Mouse (Mus musculus) adrenal gland, postnatal 4 days (tissue): Measurements from ENCODE around the gene Haspin. TPM values are rescaled to one million over a fixed set of nuclear protein-coding genes. Genes with fewer than 3 reads are reported as not detected.
"Not testable (repeated sequence)": the region's sequence is repeated elsewhere in the genome, so short reads cannot be mapped to it uniquely, and the experiment has no call there.

Experiments
- DNase-seq, 2 experiments: peaks; one replicate each; pipeline ENCODE4 v3.0.0; 2021 to 2022; ENCODE audit warnings: low spot score in 2 of 2, mixed read lengths in 2 of 2
- total RNA-seq, 2 experiments: library from RNA; stranded (reverse); gene quantifications; 2 replicates each; pipeline ENCODE4 v1.2.3; 2021

The Haspin gene
- total RNA-seq, 2 experiments from 2014 or later: 4.6 to 5.9 TPM

GRCm38 (mm10) chr11:73146026-73146974 is 8.2 kb upstream of the Haspin start:
- no peak for DNase-seq

DNA sequence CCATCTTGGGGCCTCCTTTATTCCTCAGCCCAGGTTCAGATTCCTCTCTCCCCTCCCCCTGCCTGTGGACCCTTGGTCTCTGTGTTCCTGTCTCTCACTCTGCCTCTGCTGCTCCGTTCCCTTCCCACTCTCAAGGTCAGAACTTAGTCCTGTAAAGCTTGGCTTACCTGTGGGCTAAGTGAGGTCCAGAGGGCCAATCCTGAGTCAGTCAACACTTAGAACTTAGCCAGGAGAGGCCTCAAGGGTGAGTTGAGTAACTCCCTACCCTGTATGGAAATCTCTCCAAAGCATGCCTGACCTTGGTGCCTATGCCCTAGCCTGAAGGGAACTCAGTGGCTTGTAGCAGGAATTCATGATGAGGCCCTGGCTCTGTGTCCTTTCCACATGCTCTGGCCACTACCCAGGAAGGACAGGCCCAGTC is 6.2 kb upstream of the Haspin start:
- DNase-seq: no peak

DNA sequence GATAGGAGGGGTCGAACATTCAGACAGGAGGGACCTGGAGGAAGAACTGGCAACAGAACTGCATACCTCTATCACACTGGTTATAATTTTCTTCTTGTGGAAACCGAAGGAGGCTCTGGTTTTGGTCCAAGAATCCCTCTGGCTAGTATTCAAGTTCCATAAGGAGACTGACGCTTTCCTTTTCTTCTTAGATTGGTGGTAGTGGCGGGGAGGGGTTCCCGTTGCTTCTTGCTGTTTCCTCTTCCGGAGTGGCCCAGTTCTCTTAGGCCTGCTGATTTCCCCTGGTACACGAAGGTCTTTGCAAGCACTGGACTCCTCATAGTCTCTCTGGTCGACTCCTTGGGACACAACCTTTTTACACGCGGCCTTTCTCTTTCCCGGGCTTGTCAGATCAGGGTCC is 978 bp downstream of the Haspin start:
- DNase-seq: no peak

GRCm38 (mm10) chr11:73136587-73136986 is 1.5 kb downstream of the Haspin start:
- no peak for DNase-seq

DNA sequence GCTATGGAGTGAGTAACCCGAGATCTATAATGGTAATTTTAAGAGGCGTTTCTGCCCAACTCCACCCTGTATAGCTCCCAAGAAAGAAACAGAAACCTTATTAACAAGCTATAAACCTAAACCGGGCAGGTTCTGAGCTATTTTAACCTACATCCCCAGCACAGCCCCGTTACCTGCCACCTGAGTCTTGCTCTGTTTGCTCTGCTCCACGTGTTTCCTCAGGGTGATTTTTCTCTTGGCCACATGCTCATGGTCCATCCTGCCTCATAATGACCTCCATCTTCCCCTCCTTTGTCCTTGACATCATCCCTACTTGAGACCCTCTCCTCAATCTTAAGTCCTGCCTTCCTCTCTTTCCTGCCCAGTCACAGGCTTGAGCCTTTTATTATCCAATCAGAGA is 3.9 kb downstream of the Haspin start:
- DNase-seq: no peak

- no peak for DNase-seq
These were observed 5.1 kb downstream of the Haspin start for GRCm38 (mm10) chr11:73132999-73133398.

- DNase-seq: no peak
These were observed 7.1 kb downstream of the Haspin start for GRCm38 (mm10) chr11:73131020-73131419.

- no peak for DNase-seq
These were observed 11.6 kb downstream of the Haspin start for GRCm38 (mm10) chr11:73126495-73126894.

- no peak for DNase-seq
These were observed 26.7 kb downstream of the Haspin start for GRCm38 (mm10) chr11:73111414-73111813.

DNA sequence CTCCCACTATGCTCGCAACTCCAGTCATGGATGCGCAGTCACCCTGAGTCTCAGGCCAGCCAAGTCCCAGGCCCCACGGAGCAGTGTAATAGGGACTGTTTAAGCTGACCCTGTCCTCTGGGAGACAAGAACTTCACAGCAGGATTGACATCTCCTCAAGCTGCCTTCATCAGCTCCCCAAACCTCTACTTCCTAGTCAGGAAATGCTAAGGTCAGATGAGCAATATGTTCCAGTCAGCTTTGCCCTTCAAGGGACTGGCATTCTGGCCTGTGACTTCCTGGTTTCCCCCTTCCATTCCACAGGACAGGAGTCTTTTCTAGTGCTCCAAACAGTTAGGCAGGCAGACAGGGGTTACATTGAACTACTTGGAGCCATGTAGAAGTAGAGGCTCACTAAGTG is 28.2 kb downstream of the Haspin start:
- no peak for DNase-seq

DNA sequence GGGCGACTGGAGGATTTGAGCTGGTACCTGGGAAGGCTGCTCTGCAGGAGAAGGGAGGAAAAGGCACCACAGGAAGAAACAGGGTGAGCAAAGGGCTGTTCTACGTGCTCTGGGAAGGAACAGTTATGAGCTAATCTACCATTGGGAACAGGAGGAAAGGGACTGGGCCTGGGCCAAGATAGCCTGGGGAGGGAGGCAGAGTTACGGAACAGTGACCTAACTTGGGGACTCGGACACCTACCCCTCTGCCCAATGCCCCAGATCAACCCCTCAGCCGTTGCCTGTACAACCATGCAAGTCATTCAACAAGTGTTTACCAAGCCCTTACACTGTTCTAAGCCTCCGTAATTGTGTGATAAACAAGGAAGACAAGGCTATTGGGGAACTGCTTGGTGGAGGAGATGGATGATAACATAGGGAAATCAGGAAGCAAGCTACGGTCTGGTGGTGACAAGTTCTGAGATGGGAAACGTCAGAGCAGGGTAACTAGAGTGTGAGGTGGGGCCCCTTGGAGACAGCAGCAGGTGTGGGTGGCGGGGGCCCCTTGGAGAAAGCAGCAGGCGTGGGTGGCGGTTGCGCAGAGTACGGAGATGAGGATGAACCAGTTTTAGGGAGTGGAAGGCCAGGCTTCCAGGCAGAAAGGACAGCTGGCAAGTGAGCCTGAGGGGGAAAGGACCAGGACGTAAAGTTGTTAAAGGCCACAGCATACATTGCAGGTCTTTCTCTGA is 29.0 kb downstream of the Haspin start:
- no peak for DNase-seq

- DNase-seq: no peak
These were observed 29.7 kb downstream of the Haspin start for GRCm38 (mm10) chr11:73108195-73108897.

DNA sequence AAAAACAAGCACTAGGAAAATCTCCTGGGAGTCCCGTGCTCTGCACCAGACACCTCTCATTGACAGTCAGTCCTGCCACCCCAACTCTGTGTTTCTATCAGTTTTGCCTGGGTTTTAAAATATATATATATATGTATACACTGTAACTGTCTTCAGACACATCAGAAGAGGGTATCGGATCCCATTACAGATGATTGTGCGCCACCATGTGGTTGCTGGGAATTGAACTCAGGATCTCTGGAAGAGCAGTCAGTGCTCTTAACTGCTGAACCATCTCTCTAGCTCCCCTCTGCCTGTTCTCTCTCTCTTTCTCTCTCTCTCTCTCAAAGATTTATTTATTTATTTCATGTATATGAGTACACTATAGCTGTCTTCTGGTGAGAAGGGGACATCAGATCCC is 30.7 kb downstream of the Haspin start:
- not testable (repeated sequence) for DNase-seq

- DNase-seq: no peak
These were observed 32.8 kb downstream of the Haspin start for GRCm38 (mm10) chr11:73105246-73105645.

- DNase-seq: no peak
These were observed 36.8 kb downstream of the Haspin start for GRCm38 (mm10) chr11:73101308-73101707.

- DNase-seq: no peak
These were observed 37.9 kb downstream of the Haspin start for GRCm38 (mm10) chr11:73099976-73100750.

DNA sequence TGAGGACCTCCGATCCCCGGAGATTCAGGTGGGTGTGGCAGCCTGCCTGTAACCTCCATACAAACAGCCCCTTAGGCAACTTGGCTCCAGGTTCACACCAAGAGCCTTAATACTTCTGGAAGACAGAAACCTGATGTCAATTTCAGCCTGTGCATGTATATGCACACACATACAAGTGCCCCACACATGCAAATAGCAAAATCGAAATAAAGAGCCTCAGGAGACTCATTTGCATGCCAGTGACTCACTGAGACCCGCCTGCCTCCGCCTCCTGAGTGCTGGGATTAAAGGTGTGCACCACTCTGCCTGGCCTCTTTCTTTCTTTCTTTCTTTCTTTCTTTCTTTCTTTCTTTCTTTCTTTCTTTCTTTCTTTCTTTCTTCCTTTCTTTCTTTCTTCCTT is 39.2 kb downstream of the Haspin start:
- DNase-seq: no peak

DNA sequence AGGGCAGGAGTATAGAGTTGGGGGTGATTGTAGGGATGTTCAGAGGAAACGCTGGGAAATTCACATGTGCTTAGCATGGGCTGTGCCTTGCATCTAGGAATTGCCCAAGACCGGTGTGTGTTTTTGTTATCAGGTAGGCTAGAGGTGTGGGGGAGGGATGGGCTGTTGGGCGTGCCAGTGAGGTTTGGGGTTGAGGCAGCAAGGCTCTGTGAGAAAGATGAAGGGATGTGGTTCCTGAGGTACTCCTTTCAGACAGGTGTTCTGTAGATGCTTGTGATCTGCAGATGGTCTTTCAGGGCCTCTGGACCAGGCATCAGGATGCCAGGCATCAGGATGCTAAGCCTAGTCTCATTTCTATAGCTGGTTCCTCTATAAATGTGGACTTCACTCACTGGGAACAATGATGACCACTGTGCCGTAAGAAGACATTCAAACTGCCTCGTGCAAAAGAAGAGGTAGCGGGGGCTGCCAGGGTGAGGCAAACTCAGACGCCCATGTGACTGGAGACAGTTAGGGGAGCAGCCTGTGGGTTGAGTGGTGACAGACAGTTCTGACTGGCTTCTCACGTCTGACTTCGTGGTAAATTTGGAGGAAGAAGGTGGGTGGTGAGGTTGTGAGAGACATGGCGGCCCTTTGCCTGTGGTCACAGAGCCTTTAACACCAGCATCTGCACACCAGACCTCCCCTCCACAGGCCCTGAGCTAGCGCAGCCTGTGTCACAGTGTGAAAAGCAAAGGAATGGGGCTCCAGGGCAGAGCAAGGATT is 43.7 kb downstream of the Haspin start:
- no peak for DNase-seq

GRCm38 (mm10) chr11:73092877-73093276 is 45.2 kb downstream of the Haspin start:
- no peak for DNase-seq

- DNase-seq: no peak
These were observed 46.0 kb downstream of the Haspin start for GRCm38 (mm10) chr11:73092057-73092456.
